Mouse (Mus musculus) testis, postnatal 10 days (tissue): ENCODE results near the gene Abcc3.
"Not testable (repeated sequence)": the region's sequence is repeated elsewhere in the genome, so short reads cannot be mapped to it uniquely, and the experiment has no call there.

ENCODE experiments used
- DNase-seq: peaks from one replicate; pipeline ENCODE4 v3.0.0; 2021; ENCODE audit warnings: low spot score

Gene Abcc3

DNA sequence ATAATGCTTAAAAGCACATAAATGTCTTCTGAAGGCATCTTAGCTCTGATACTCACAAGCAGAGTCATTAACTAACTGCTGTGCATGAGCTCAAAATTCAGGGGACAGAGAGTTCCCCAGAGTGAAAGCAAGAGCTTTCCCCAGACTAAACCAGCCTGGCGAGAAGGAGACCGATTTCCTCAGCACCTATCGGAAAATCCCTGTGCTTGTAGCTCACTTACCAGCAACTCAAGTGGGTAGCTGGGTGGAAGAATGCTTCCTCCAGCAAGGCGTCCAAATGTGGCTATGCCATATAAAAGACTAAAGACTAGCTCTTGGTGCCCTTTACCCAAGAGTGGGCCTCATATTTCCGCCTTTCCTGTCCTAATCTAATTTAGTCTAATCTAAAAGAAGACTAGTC, 9.9 kb upstream of the Abcc3 start:
- DNase-seq, result no peak

DNA sequence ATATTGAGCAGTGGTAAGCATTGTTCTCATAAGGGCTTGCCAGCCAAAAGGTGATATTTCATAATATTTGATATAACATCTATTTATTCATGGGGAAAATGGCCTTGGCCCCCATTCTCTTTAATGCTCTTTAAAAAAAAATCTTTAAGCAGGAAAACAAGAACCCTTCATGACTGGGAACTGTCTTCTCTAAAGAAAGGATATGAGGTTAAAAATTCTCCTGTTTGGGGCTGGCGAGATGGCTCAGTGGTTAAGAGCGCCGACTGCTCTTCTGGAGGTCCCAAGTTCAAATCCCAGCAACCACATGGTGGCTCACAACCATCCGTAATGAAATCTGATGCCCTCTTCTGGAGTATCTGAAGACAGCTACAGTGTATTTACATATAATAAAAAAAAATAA, 9.2 kb upstream of the Abcc3 start:
- not testable (repeated sequence) for DNase-seq

DNA sequence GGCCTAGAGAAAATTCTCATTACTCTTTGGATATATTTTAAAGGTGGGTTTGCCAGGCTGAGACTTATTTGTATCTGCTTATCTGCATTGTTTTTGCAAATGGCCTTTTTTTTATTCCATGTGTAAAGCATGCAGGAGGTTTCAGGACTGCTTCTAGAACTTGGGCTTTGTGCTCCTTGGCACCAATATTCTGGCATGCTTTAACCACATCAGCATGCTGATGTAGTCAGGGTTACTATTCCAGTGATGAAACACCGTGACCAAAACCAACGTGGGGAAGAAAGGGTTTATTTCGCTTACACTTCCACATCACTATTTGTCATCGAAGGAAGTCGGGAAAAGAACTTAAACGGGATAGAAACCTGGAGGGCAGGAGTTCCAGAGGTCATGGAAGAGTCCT, 8.2 kb upstream of the Abcc3 start:
- no peak for DNase-seq

DNA sequence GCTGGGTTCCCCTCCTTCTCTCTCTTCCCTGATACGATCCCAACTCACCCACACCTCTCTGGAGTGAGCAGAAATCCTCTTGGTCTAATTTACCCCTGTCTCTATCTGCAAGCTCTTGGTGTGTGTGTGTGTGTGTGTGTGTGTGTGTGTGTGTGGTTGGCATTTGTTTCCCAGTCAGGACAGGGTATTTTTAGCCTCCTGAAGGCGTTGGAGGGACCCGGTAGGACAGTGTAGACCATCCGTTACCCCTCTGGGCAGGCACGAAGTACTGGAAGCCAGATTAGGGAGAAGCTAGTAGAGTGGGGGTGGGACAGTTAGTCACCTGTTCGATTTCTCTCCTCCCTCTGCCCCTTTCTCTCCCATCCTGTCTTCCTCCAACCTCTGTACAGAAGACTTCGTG, 1.3 kb upstream of the Abcc3 start:
- DNase-seq, result no peak

DNA sequence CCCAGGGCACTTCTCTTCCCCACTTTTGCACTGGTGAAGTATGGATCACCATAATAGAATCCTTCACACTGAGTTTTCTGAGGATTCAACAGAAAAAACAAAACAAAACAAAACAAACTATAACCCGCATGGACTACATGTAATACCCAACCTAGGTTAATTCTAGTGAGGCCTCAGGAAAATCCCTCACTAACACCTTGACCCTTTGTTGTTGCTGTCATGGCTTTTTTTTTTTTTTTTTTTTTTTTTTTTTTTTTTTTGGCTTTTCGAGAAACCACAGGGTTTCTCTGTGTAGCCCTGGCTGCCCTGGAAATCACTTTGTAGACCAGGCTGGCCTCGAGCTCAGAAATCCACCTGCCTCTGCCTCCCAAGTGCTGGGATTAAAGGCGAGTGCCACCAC, 693 bp upstream of the Abcc3 start:
- DNase-seq, result not testable (repeated sequence)

DNA sequence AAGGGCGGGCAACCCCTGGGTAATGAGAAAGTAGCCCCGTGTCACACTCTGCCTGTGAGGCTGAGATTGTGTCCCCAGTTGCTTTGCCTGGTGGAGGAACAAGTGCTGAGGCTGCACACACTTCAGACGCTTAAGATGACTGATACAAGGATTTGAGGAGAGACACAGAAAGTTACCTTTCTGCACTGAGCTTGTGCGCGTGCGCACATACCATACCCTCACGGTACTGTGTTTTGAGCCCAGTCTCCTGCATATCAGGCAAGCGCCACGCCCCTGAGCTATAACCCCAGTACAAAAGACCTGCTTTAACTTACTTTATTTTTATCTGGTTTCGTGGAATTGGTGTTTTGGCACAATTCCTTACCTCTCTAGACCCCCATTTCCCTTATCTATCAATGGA, 1.1 kb downstream of the Abcc3 start:
- no peak for DNase-seq

DNA sequence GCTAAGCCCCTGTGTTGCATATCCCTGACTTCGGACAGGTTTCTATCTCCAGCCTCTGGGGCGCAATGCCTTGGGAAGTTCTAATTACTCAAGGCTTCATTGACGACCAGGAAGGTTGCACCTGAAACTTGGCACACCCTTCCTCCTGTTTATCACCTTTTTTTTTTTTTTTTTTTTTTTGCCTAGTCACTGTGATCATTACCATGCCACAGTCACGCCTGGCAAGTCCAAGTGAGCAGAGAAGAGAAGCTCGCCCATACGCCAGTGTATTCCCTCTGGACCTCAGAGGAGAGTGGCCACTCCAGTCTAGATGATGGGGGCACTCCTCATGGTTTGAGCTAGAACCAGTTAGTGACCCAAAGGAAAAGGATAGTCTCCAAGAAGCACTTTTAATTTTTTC, 2.0 kb downstream of the Abcc3 start:
- DNase-seq, result no peak

DNA sequence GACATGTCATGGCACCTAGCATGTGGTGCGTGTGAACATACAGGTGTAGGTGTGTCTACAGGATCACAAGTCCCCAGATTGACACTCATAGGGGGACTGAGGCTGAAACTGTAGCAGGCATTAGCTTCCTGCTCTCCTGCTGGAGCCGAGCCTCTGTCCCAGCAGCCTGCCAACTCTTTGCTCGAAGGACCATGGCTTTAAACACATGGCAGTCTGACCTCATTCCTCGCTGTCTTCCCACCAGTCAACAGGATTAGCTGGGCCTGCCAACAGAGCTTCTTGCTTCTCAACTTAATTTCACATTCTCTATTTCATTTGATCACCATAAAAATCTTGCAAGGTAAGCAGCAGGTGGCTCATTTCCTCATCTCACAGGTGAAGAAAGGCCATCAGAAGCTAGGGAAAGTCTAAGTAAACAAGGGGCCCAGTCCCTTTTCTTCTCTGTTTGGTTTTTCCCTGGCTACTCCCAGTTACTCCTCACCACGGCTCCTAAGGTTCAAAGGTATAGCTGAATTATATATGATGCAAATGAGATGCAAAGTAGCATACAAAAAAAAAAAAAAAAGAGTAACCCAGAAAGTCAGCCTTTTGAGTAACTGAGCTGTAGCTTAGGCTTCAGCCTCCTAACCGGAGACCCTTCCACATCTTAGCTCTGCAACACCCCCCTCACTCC, 2.9 kb downstream of the Abcc3 start:
- DNase-seq, result no peak

DNA sequence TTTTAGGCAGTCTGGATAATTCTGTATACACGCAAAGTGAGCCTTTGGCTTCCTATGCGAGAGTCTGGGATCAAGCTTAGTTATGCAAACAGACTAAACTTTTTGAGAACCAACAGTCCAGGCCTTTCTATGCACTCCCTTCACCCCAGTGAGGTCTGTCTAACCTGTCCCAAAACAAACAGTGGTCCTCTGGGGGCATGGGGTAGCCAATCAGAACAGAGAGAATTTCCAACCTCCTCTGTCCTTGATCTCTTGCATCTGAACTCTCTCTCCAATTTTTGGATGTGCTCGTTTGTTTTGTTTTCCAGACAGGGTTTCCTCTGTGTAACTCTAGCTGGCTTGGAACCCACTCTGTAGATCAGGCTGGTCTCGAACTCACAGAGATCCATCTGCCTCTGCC, 3.8 kb downstream of the Abcc3 start:
- no peak for DNase-seq

DNA sequence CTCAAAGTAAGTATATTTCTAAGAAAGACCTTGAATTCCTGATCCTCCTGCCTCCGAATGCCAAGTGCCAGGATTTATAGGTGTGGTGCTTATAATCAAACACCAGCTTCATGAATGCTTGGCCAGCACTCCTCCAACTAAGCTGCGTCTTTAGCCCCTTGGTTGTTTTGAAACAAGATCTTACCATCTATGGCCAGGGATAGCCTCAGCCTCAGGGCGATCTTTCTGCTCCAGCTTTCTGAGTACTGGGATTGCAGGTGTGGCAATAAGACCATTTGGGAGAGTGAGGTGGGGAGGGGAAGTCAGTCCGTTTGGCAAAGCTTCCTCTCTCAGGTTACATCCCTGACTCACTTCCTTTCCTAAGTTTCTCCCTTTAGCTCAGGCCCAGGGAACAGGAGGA, 5.0 kb downstream of the Abcc3 start:
- DNase-seq, result no peak

DNA sequence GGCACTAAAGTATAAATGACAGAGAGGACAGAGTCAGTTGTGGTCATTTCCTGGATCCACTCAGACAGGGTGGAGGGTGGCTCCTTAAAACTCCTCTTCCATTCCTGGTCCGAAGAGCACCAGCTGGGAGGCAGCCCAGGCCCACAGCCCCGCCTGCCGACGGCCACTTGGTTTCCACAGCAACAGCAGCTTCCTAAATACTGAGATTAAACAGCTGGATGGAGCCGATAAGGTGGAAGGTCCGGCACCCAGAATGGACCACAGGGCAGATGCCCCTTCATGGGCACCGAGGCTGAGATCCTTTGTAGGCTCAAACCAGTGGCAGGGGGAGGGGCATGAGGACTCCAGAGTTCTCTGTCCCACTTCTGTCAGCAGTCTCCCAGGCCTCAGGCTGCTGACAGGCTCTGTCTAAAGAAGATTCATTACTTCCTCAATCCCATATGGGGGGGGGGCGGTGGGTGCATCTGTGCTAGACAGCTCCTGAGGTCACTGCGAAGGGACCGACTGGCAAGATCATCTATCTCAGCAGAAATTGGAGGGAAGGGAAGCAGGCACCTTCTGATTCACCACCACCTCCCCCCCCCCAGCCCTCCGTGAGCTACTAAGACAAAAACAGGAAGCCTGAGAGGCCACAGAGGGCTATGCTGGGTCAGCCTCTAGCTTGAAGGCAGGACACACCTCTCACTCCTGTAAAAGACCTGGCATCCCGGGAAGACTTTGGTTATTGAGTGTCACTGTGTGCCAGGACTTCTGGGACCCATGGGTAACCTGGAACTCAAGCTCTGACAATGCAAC, 6.6 kb downstream of the Abcc3 start:
- DNase-seq, result no peak

DNA sequence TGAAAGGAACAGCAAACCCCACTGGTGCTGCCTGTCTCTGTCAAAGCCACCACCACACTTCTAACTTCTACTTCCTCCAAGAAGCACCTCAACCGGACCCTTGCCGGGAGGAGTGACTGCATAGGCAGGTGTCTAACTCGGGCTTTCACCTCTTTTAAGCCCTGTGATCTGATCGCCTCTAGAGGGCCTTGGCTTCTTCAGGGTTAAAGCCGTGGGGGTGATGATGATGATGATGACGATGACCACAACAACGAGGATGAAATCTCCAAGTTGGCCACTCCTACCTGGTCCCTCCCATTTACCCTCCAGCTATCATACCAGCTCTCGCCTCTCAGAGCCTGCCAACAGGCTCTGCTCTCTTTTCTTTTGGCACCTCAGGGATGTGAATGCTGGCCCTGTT, 13.1 kb downstream of the Abcc3 start:
- no peak for DNase-seq

DNA sequence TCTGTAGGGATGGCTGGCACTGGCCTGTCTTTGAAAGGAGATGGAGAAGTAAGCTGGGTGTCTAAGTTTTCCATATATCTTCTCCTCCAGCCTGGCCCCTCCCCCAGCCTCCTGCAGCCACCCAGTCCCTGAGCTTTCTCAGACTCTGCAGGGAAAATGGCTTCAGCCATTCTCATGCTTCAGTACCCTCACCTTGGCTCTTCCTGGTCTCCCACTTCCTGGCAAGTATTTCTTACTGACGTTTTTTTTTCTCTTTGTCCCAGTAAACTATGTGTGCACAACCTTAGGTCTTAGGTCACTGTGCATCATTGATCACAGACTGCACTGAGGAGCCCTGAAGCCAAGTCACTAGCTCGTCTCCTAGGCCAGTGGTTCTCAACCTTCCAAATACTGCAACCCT, 13.7 kb downstream of the Abcc3 start:
- DNase-seq, result no peak

DNA sequence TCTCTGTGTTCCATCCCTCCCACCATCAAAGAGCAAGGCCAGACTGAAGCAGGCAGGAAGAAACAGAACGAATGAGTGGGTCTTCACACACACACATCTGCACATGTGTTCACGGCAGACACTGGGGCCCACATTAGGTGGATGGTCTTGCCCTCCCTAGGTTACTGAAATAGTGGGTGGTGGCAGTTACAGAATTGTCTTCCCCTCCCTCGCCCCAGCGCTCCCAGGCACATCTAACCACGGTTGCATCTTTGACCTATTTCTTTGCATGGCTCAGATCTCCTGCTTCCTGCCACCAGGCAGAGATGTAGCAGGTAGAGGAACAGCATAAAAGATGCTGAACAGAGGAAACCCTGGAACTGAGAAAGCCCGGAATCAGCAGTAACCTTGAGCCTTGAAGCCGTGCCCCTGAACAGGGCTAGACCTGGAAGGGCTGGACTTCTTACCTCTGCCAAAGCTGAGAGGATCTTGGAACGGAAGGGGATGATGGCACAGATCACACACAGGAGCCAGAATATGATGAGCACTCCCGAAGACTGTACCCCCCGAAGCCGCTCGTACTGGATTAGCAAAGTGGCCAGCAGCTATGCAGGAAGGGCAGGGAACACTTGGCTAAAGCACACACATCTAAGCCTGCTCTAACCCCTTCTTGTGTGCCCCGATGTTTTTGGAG, 18.4 kb downstream of the Abcc3 start:
- no peak for DNase-seq

DNA sequence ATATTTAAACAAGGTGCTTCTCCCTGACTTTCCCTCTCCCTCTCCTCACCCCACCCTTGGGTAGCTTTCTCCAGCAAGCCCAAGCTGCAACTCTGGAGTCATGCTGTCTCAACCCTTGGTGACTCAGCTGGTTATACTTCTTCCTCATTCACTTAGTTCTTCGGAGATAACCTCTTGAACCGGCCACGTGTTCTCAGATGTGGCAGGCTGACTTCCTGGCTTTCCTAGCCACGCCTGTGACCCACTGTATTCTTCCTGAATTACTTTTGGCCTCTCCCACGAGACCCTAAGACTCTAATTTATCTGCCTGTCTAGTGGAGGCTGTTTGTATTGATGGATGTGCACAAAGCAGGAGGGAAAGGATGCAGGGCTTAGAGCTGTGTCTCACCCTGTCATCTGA, 22.0 kb downstream of the Abcc3 start:
- DNase-seq, result no peak

DNA sequence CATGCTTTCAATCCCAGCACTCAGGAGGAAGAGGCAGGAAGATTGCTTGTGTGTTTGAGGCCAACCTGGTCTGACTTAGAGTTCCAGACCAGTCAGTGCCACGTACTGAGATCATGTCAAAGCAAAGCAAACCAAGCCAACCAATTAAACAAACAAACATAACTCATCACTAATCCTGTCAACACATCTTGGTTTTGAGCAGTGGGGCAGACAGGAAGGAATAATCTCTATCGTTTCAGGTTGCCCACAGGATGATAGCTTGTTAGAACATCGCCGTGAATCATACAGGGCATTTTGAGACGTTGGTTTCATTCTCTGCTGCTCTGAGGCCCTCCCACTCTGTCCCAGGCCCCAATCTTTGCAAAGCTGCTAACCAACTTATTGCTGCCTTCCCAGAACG, 22.8 kb downstream of the Abcc3 start:
- DNase-seq, result no peak

DNA sequence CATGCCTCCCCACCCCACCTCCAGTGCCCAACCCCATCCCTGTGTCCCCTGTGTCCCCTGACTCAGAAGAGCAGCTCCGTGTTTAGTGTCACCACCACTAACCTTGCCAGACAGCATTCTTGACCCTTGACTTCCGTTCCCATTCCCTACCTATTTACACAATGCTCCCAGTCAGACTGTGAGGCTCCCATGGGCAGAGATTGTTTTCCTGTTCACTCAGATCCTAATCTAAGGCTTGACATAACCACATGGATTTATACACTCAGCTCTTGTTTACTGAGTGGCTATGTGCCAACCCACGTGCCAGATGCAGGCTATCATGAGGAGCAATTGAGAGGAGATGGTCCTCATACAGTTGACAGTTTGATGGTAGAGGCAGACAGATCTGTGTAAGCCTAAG, 27.5 kb downstream of the Abcc3 start:
- DNase-seq, result no peak

DNA sequence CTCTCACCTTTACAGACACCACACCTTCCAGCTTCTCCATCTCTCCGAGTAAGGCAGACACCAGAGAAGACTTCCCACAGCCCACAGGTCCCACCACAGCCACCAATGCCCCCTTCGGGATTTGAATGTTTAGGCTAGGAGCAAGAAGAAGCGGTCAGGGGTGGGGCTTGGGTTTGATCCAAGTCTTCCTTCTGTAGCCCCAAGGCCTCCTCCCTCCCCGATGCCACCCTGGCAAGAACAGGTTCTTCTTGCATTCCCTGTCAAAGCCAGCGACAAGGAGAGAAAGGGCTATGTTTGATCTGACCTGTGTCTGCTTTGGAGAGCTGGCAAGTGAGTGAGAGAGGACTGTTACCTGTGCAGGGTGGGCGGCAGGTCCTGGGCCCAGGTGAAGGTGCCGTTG, 29.1 kb downstream of the Abcc3 start:
- no peak for DNase-seq

DNA sequence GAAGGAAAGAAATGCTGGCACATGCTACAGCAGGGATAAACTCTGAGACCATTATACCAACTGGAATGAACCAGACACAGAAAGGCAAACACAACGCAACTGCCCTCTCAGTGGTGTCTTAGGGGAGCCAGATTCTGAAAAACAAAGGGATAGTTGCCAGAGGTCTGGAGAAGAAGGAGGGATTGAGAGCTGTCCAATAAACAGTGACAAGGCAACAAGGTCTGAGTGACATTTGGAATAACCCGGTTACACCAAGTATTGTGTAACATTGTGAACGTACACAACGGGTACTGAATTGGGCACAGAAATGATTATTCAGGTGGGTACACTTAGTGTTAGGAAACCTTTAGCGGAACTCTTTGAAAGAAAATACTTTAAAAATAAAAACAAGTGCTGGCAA, 30.7 kb downstream of the Abcc3 start:
- no peak for DNase-seq

DNA sequence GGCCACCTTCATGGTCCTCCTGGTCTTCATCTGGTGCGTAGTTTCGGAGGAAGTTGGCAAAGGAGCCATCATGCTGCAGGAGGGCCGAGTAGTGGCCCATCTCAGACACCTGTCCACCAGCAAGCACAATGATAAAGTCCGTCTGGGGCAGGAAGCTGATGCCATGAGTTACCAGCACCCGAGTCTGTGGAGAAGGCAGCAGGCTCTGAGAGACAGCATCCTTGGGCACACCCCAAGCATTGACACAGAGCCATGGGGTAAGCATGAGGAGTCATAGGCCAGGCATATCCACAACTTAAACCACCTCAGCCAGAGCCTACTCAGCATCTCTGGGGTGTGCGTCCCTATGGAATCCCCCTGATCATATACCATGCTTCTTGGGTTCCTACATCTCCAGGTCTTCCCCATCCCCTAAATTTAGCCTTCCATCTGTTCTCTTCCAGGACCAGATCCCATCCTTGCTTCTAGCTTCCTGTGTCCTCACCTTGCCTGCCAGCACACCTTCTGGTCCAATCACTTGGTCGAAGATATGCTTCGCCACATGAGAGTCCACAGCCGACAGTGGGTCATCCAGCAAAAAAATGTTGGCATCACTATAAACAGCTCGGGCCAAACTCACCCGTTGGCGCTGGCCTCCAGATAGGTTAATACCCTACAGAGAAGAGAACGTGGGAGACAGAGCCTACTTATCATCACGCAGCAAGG, 31.5 kb downstream of the Abcc3 start:
- DNase-seq, result no peak

DNA sequence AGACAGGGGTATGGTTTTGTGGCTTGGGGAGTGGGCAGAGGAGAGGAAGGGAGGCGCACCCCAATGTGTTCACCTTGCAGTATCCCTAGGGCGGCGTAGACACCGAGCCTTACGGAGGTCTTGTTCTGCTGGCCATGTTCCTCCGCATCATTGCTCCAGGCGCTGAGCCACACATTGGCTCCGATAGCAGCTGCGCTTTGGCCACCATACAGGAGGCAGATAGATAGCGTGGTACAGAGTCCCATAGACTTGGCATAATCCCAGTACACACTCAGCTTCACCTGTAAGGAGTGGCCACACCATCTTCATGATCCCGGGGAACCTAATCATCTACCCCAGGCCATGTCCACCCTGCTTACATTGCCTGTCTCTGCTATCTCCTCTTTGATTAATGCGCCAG, 33.6 kb downstream of the Abcc3 start:
- DNase-seq, result no peak

DNA sequence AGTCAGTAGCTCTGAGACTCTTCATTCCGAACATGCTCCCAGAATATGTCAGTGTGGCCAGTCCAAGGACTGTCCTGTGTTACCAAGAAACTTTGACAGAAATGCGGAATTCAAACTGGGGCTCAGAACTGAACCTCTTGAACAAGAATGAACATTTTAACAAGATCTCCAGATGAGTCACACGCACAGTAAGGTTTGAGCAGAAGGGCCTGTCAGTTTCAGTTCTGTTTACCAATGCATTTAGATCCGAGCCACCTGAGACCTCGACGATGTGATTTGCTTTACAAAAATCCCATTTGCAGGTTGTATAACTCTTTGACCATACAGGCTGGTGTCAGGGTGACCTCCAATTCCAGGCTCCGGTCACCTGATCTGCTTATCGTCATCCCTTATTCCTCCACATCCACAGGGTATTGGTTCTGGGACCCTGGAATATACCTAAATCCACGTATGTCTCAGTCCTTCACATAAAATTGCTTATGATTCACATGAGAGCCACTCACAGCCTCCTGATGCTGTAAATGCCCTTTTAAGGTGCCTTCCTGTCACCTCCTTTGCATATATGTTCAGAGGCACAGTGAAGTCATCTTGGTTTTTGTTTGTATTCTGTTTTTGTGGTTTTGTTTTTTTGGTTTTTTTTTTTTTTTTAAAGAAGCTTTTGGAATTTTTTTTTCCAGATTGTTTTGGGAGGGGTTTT, 37.1 kb downstream of the Abcc3 start:
- DNase-seq, result no peak
